Mouse (Mus musculus) intestine, postnatal 0 days (tissue): Measurements from ENCODE around the gene Shld2. TPM values are rescaled to one million over a fixed set of nuclear protein-coding genes. Genes with fewer than 3 reads are reported as not detected.
"Not testable (repeated sequence)": the region's sequence is repeated elsewhere in the genome, so short reads cannot be mapped to it uniquely, and the experiment has no call there.

Experiments
- ATAC-seq: fragments of 200-750 bp; cut with Nextera tagmentation; 2 replicates; pipeline ENCODE4 v1.8.0; 2017; ENCODE audit warnings: mild to moderate bottlenecking, moderate TSS enrichment, moderate library complexity
- H3K27ac ChIP-seq: fragments of 300-500 bp; sonication (generic); 2 replicates; pipeline ENCODE4 v1.5.1; 2014; ENCODE audit warnings: mild to moderate bottlenecking, low read depth, low read length, moderate library complexity
- H3K27me3 ChIP-seq: fragments of 300-500 bp; sonication (generic); replicated peaks from 2 replicates; pipeline ENCODE4 v1.6.1; 2014; ENCODE audit warnings: low read length, mixed read lengths; ENCODE audit not compliant: control insufficient read depth, insufficient read depth
- H3K36me3 ChIP-seq: fragments of 300-500 bp; sonication (generic); 2 replicates; pipeline ENCODE4 v1.6.1; 2014; ENCODE audit warnings: mild to moderate bottlenecking, moderate library complexity; ENCODE audit not compliant: control insufficient read depth, insufficient read depth
- H3K4me1 ChIP-seq: fragments of 300-500 bp; sonication (generic); replicated peaks from 2 replicates; pipeline ENCODE4 v1.6.1; 2014; ENCODE audit warnings: antibody characterized with exemption, low read length, mixed read lengths; ENCODE audit not compliant: control insufficient read depth, insufficient read depth
- H3K4me2 ChIP-seq: fragments of 300-500 bp; sonication (generic); replicated peaks from 2 replicates; pipeline ENCODE4 v1.6.1; 2014; ENCODE audit warnings: low read depth, mild to moderate bottlenecking, moderate library complexity
- H3K4me3 ChIP-seq: fragments of 300-500 bp; sonication (generic); 2 replicates; pipeline ENCODE4 v1.5.1; 2014; ENCODE audit warnings: low read depth, low read length
- H3K9ac ChIP-seq: fragments of 300-500 bp; sonication (generic); 2 replicates; pipeline ENCODE4 v1.6.1; 2014; ENCODE audit warnings: mild to moderate bottlenecking, low read depth, low read length
- H3K9me3 ChIP-seq: fragments of 300-500 bp; sonication (generic); 2 replicates; pipeline ENCODE4 v1.6.1; 2016; ENCODE audit warnings: mixed run types; ENCODE audit not compliant: control insufficient read depth
- CTCF ChIP-seq: sonication (generic); IDR thresholded peaks from 2 replicates; pipeline ENCODE4 v1.5.1; 2016; ENCODE audit warnings: low read depth, mild to moderate bottlenecking, control low read depth, antibody characterized with exemption, moderate library complexity
- WGBS: fragments of 180-500 bp; shearing (Covaris S2); extraction: QIAGEN DNeasy Blood & Tissue Kit; methylation state at CpG from one replicate; pipeline ENCODE4 v1.1.7; 2014; 5-methylcytosine and 5-hydroxymethylcytosine counted together
- polyA plus RNA-seq: library from polyadenylated mRNA; unstranded; fragments of >200 nt; fragmentation: Nextera tagmentation; extraction: Ambion mirVana; gene quantifications from 2 replicates; pipeline ENCODE4 v1.2.1, GENCODE M21; 2015

Shld2 gene
- polyA plus RNA-seq, 1 experiment from 2014 or later, result 3.1 TPM

GRCm38 (mm10) chr14:34327618-34328017 is 17.3 kb upstream of the Shld2 start:
- no peaks in the 10 kb centered on the region for H3K4me1 ChIP-seq
- H3K27me3 ChIP-seq, result no peaks in the 10 kb centered on the region
- TF ChIP-seq CTCF, result no peak
- WGBS, result 54% methylated on average over 1 of the region's 1 CpGs
- H3K36me3 ChIP-seq, result peaks cover 55% of the 10 kb centered on the region
- H3K4me2 ChIP-seq, result no peak overlapping the region
- ATAC-seq, result no peak
- no peak overlapping the region for H3K9ac ChIP-seq
- no peaks in the 10 kb centered on the region for H3K9me3 ChIP-seq
- no peak overlapping the region for H3K27ac ChIP-seq
- no peak overlapping the region for H3K4me3 ChIP-seq

- no peaks in the 10 kb centered on the region for H3K27me3 ChIP-seq
- no peak for TF ChIP-seq CTCF
- WGBS, result 79% methylated on average over 3 of the region's 3 CpGs
- H3K4me3 ChIP-seq, result no peak overlapping the region
- H3K9me3 ChIP-seq, result no peaks in the 10 kb centered on the region
- H3K36me3 ChIP-seq, result peaks cover 52% of the 10 kb centered on the region
- no peak overlapping the region for H3K9ac ChIP-seq
- H3K4me2 ChIP-seq, result no peak overlapping the region
- H3K4me1 ChIP-seq, result no peaks in the 10 kb centered on the region
- no peak for ATAC-seq
- H3K27ac ChIP-seq, result no peak overlapping the region
Measured at GRCm38 (mm10) chr14:34326606-34327005, 16.3 kb upstream of the Shld2 start.

GRCm38 (mm10) chr14:34323576-34324085 is 13.3 kb upstream of the Shld2 start:
- no peak for ATAC-seq
- Histone ChIP-seq H3K36me3 (peaks cover 36% of the 10 kb centered on the region), H3K4me2 (no peak overlapping the region), H3K27ac (no peak overlapping the region), H3K4me3 (no peak overlapping the region), H3K4me1 (no peaks in the 10 kb centered on the region), H3K9ac (no peak overlapping the region), H3K27me3 (no peaks in the 10 kb centered on the region), H3K9me3 (no peaks in the 10 kb centered on the region)
- TF ChIP-seq CTCF, result no peak
- WGBS, result 95% methylated on average over 5 of the region's 5 CpGs

- ATAC-seq, result no peak
- Histone ChIP-seq H3K36me3 (peaks cover 9% of the 10 kb centered on the region), H3K4me1 (0 out of 2 replicates have a peak, but pooled peaks cover 2% of the 10 kb centered on the region), H3K9ac (no peak overlapping the region), H3K27ac (no peak overlapping the region), H3K4me2 (no peak overlapping the region), H3K4me3 (no peak overlapping the region), H3K9me3 (no peaks in the 10 kb centered on the region), H3K27me3 (no peaks in the 10 kb centered on the region)
- no peak for TF ChIP-seq CTCF
Measured at GRCm38 (mm10) chr14:34318113-34318512, 7.8 kb upstream of the Shld2 start.

GRCm38 (mm10) chr14:34317431-34317830 is 7.1 kb upstream of the Shld2 start:
- no peak for ATAC-seq
- Histone ChIP-seq H3K36me3 (peaks cover 9% of the 10 kb centered on the region), H3K27ac (no peak overlapping the region), H3K27me3 (no peaks in the 10 kb centered on the region), H3K4me1 (0 out of 2 replicates have a peak, but pooled peaks cover 2% of the 10 kb centered on the region), H3K4me3 (no peak overlapping the region), H3K9me3 (no peaks in the 10 kb centered on the region), H3K4me2 (no peak overlapping the region), H3K9ac (no peak overlapping the region)
- TF ChIP-seq CTCF, result no peak
- 73% methylated on average over 3 of the region's 3 CpGs for WGBS

- Histone ChIP-seq H3K27ac (no peak overlapping the region), H3K9ac (no peak overlapping the region), H3K9me3 (no peaks in the 10 kb centered on the region), H3K4me3 (no peak overlapping the region), H3K27me3 (no peaks in the 10 kb centered on the region), H3K4me1 (0 out of 2 replicates have a peak, but pooled peaks cover 2% of the 10 kb centered on the region), H3K4me2 (no peak overlapping the region), H3K36me3 (peaks cover 5% of the 10 kb centered on the region; the same call in 1 of the 2 replicates)
- ATAC-seq, result no peak
- TF ChIP-seq CTCF, result no peak
- WGBS, result 84% methylated on average over 2 of the region's 2 CpGs
Measured at GRCm38 (mm10) chr14:34316346-34316745, 6.1 kb upstream of the Shld2 start.

GRCm38 (mm10) chr14:34314796-34315195 is 4.5 kb upstream of the Shld2 start:
- Histone ChIP-seq H3K36me3 (peaks cover 2% of the 10 kb centered on the region; the same call in 1 of the 2 replicates), H3K4me1 (0 out of 2 replicates have a peak, but pooled peaks cover 2% of the 10 kb centered on the region), H3K27ac (no peak overlapping the region), H3K9me3 (no peaks in the 10 kb centered on the region), H3K4me3 (no peak overlapping the region), H3K27me3 (no peaks in the 10 kb centered on the region), H3K4me2 (no peak overlapping the region), H3K9ac (no peak overlapping the region; the same call in 1 of the 2 replicates)
- WGBS, result 30% methylated on average over 3 of the region's 3 CpGs
- no peak for TF ChIP-seq CTCF
- ATAC-seq, result no peak

- 75% methylated on average over 8 of the region's 8 CpGs for WGBS
- H3K9me3 ChIP-seq, H3K4me1 ChIP-seq, H3K4me3 ChIP-seq, ATAC-seq, H3K27me3 ChIP-seq, H3K27ac ChIP-seq, H3K9ac ChIP-seq, H3K4me2 ChIP-seq, H3K36me3 ChIP-seq: not testable (repeated sequence)
Measured at GRCm38 (mm10) chr14:34314383-34314782, 4.1 kb upstream of the Shld2 start.
